Mouse (Mus musculus) mouse embryonic stem cell (cell line): ENCODE data around the gene 1700067P10Rik.

Experiments
- in situ Hi-C, 2 experiments: fragments of 300-500 bp; cut with MboI; formaldehyde crosslinking; loops; 1 replicate in 1 of 2; 3 replicates in 1 of 2; pipeline ENCODE4 v1.14.3; 2019 to 2020; ENCODE audit warnings: low sequenced_read_pairs in 2 of 2, low pct_unique_long_range_greater_than_20kb in 1 of 2, mixed read lengths in 1 of 2; ENCODE audit not compliant: unreplicated experiment in 1 of 2

Gene 1700067P10Rik

GRCm38 (mm10) chr17:48089019-48089418 is at the start of gene 1700067P10Rik:
1700067P10Rik (plus strand) TSS chr17:48089319.
- in situ Hi-C loops, result no loop called here

- in situ Hi-C loops, result loop anchor here in 1 of 2 experiments (10.0 kb wide), 1 partner anchor 53 kb away; no protein-coding TSS in a partner anchor
Observed at GRCm38 (mm10) chr17:48041351-48042287, 47.5 kb upstream of the 1700067P10Rik start.

GRCm38 (mm10) chr17:48043154-48043880 is 45.8 kb upstream of the 1700067P10Rik start:
- in situ Hi-C loops, result loop anchor here in 1 of 2 experiments (10.0 kb wide), 1 partner anchor 51 kb away; no protein-coding TSS in a partner anchor

- in situ Hi-C loops, result loop anchor here in 1 of 2 experiments (10.0 kb wide), 1 partner anchor 49 kb away; no protein-coding TSS in a partner anchor
Observed at GRCm38 (mm10) chr17:48045631-48046030, 43.5 kb upstream of the 1700067P10Rik start.

GRCm38 (mm10) chr17:48051638-48052337 is 37.3 kb upstream of the 1700067P10Rik start:
- in situ Hi-C loops, result no loop called here

- in situ Hi-C loops, result no loop called here
Observed at GRCm38 (mm10) chr17:48052338-48053067, 36.6 kb upstream of the 1700067P10Rik start.

- in situ Hi-C loops, result no loop called here
Observed at GRCm38 (mm10) chr17:48053646-48054045, 35.5 kb upstream of the 1700067P10Rik start.

- in situ Hi-C loops, result loop anchor here in 1 of 2 experiments (5.0 kb wide), 1 partner anchor 42 kb away; no protein-coding TSS in a partner anchor
Observed at GRCm38 (mm10) chr17:48055076-48055816, 33.9 kb upstream of the 1700067P10Rik start.

GRCm38 (mm10) chr17:48057382-48057781 is 31.7 kb upstream of the 1700067P10Rik start:
- in situ Hi-C loops, result loop anchor here in 1 of 2 experiments (5.0 kb wide), 1 partner anchor 40 kb away; no protein-coding TSS in a partner anchor

GRCm38 (mm10) chr17:48064196-48064843 is 24.8 kb upstream of the 1700067P10Rik start:
- in situ Hi-C loops, result no loop called here

- in situ Hi-C loops, result no loop called here
Observed at GRCm38 (mm10) chr17:48065081-48065501, 24.0 kb upstream of the 1700067P10Rik start.

GRCm38 (mm10) chr17:48067083-48067614 is 22.0 kb upstream of the 1700067P10Rik start:
- in situ Hi-C loops, result no loop called here

GRCm38 (mm10) chr17:48067729-48068128 is 21.4 kb upstream of the 1700067P10Rik start:
- in situ Hi-C loops, result no loop called here

- in situ Hi-C loops, result no loop called here
Observed at GRCm38 (mm10) chr17:48080626-48081025, 8.5 kb upstream of the 1700067P10Rik start.

- in situ Hi-C loops, result no loop called here
Observed at GRCm38 (mm10) chr17:48089446-48089845, 327 bp downstream of the 1700067P10Rik start.

- in situ Hi-C loops, result loop anchor here (10.0 kb wide), 2 partner anchors 46 to 246 kb away; no protein-coding TSS in a partner anchor
Observed at GRCm38 (mm10) chr17:48090305-48090704, 1.2 kb downstream of the 1700067P10Rik start.
